Mouse (Mus musculus): ENCODE data around the gene Phf20. TPM values are rescaled to one million over a fixed set of nuclear protein-coding genes. Genes with fewer than 3 reads are reported as not detected.
"Not testable (repeated sequence)": the region's sequence is repeated elsewhere in the genome, so short reads cannot be mapped to it uniquely, and the experiment has no call there.

The Phf20 gene
- total RNA-seq (2021): 10 to 100 TPM; 22.8 to 24.8 TPM
- long read RNA-seq, experiment 1, full-length matches to known transcripts: 3 of 9 reads
- long read RNA-seq, experiment 1, partial matches to known transcripts: 6 of 9 reads
- long read RNA-seq, experiment 1, other reads (novel, unspliced or antisense): 0 of 9 reads
- long read RNA-seq, experiment 2, partial matches to known transcripts: 1 of 2 reads
- long read RNA-seq, experiment 2, other reads (novel, unspliced or antisense): 1 of 2 reads

DNA sequence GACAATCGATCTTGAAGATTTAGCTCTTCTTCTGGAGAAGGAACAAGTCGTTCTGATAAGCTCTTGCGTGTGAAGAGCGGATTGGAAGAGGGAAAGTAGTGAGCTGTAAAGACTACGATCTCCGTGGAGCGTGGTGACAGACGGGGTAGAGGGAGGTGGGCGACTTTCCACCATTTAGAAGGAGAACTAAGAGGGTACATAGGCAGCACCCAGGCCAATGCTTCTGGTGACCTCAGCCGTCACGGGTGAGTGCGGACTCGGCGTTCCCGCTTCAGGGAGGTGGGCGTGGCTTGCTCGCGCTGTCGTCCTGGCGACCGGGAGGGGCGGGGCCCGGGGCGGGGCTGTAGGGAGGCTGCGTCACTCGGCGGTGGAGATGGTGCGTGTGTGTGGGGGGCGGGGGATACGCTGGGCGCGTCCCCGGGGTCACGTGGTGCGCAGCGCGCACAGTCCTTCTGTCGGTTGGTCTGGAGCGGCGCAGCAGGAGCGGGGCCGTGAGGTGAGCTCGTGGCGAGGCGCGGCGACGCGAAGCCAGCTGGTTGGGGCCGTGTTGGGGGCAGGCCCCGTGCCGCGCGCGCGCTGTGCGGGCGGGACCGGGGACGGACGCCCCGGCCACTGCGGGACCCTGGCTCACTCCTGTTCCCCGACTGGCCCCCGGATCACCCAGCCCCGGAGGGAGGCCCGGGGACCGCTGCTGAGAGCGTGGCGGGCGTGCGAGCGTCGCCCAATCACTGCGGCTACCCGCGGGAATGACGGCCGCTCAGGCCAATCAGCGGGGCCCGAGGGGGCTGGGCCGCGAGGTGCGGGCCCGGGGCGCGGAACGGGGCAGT lies at the start of gene Phf20:
Gene Phf20, plus strand, starts transcription at position 165 of the 827 bp plus-strand sequence.
- peak; percentile 98 to 99 for DNase-seq

DNA sequence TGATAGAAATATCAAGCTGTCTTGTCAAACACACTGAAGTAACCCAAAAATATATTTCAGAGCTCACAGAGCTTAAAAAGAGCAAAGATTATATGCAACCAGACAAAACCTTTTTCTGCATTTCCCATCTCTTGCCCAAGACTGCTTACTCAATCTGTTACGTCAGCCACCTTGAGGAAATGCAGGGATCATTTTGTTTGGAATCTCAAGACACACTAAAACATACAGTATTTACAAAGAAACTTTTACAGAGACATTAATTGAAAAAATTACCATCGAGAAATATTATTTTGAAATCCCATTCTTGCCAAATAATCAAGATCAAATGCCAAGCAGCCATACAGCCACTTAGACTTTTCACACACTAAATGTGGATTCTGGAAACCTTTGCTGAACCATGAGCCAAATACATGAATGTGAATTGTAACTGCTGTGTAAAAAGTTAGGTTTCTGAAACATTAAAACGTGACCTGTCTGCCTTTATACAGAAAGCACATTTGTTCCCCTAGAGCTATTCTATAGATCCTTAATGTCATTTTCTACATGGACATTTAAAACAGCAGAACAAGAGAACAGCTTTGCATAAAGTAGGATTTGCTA lies 48.9 kb upstream of the Phf20 start:
- DNase-seq: no peak

DNA sequence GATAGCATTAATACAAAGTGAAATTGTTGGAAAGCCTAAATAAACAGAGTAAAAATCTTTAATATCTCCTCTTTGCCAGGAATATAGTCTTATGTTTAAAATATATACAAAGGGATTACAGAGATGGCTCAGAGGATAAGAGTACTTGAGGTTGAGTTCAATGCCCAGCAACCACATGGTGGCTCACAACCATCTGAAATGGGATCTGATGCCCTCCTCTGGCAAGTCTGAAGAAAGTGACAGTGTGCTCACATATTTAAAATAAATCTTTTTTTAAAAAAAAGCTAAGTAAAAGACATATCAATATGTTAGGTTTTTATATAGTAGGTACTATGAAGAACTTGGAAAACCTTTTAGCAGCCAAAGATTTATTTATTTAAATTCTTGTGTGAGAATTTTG lies 44.7 kb upstream of the Phf20 start:
- DNase-seq: no peak

DNA sequence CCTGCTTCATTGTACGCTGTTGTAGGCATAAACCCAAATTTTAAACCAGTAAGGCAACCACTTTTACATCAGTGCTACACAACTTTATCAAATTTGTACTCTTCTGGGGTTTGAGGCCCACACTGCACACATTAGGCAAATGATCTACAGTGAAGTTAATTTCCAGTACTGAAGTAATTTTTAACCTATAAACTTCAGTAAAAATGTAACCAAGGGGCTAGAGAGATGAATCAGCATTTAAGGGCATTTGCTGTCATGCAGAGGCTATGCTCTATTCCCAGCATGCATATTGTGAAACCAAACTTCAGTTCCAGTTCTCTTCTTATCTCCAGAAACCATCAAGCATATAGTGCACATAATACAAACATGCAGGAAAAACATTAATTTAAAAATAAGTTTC lies 30.8 kb upstream of the Phf20 start:
- DNase-seq: no peak

DNA sequence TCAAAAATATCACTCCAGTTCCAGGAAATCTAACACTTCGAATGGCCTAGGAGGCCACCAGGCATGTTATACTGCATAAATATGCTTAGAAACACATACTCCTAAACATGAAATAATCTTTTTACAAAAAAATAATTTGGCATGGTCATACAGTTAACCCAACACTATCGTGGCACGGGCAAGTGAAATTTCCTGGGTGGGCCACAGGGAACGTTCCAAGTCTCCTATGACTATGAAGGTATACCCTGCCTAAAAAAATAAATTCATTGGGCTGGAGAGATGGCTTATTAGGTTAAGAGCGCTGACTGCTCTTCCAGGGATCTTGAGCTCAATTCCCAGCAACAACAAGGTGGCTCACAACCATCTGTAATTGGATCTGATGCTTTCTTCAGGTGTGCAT lies 29.7 kb upstream of the Phf20 start:
- DNase-seq: no peak

DNA sequence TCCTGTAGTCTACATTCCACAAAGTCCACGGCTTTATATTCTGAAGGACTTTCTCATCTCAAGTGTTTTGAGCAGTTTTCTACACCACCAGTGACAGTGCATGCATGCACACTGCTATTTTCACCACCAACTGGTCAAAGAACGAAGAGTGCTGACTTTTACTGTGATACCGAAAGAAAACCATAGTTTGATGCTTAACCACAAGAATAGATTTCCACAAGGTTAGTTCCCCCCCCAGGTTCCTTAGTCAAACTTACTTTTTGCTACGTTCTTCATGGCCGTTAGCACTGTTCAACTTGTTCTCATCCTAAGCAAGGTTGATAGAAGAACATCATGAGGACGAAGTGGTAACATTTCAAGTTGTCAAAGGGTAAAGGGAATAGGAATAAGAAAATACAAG lies 19.2 kb upstream of the Phf20 start:
- no peak for DNase-seq

DNA sequence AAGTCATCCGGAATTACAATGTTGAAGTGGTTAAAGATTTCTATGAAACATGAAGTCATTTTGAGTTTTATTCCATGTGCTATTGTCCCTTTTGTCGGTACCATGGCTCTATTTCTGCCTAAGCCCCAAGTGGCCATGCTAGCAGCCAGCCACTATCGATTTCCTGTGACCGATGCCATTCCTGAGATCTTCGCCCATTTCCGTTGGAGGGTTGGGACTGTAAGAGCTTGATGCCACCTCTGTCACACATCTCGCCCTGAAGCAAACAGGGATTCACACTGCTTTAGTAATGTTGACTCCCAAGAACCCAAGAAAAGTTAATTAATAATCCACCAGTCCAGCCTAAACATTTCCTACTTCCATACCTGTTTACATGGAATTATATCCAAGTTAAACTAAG lies 18.6 kb upstream of the Phf20 start:
- DNase-seq: no peak

DNA sequence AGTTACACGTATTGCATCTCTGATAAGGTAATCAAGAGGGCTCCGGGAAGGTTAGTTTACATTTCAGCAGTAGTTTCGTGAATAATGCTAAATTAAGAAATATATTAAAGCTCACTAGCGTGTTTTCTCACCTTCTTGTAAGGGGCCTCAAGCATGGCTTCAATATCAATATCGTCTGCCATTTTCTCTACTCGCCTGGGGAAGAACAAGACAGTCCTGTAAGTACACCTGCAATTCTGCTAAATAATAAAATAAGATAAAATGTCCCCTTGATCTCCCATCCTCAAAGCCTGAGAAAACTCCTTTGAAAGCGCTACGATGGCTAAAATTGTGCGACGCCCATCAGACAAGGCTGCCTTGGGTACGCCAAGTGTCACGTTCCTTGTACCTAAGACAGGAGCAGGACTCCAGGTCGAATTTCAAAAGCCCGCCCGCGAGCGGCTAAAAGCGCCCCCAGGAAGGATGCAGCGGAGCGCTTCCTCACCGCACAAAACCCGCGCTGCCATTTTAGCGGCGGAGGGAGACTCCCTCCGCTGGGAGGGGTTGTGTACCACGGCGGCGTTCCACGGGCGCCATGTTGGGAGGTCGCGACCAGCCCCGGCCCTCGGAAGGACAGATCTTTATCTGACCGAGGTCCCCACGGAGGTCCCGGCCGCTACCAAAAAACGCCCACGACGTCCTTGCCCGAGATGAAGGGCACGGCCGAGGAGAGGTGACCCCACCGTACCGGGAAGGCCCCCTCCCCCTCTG lies 17.0 kb upstream of the Phf20 start:
- DNase-seq: peak; percentile 83 to 84

DNA sequence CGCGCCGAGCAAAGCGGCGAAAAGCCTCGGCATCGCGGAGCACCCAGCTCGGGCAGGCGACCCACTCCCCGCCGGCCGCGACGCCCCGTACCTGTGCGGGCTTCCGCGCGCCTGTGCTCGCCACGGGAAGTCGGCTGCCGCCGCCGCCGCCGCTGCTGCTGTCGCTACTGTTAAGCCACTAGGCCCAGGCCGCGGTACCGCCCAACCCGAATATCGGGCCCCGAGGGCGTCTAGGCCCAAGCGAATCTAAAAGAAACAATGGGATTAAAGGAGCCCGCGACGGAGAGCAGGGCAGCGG lies 16.5 kb upstream of the Phf20 start:
- DNase-seq: no peak

DNA sequence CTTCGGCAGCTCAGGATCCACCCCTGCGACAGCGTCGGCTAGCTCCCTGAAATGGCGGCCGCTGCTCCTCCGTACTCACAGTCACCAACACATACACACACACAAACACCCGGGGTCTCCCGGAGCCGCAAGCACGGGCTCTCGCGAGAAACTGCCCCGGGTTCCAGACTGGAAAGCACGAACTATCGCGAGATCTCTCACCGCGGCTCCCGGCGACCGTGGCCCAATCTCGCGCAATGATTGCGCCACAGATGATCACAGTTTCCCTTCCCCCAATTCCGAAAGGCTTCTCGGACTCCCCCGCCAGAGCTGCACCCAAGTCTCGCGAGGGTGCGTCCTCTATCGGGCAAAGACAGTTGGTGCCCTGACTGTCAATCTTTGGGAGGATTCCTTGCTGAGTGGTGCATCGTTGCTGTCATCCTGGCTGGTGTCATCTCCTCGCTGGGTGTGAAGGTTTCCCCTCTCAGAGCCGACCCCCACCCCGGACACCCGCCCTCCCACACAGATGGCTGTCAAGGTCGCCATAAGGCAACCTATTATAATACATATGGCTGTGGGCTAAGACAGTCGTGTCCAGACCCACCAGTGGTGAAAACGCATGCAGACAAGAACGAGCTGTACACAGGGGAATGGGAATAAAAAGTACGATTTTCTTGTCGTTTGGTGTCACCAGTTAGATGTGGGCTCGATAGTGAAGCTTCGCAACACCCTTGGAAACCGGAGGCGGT lies 16.0 kb upstream of the Phf20 start, which contains the start of gene Rbm39:
Gene Rbm39, minus strand, starts transcription at position 145 of the 728 bp plus-strand sequence.
- peak; percentile 100 for DNase-seq

DNA sequence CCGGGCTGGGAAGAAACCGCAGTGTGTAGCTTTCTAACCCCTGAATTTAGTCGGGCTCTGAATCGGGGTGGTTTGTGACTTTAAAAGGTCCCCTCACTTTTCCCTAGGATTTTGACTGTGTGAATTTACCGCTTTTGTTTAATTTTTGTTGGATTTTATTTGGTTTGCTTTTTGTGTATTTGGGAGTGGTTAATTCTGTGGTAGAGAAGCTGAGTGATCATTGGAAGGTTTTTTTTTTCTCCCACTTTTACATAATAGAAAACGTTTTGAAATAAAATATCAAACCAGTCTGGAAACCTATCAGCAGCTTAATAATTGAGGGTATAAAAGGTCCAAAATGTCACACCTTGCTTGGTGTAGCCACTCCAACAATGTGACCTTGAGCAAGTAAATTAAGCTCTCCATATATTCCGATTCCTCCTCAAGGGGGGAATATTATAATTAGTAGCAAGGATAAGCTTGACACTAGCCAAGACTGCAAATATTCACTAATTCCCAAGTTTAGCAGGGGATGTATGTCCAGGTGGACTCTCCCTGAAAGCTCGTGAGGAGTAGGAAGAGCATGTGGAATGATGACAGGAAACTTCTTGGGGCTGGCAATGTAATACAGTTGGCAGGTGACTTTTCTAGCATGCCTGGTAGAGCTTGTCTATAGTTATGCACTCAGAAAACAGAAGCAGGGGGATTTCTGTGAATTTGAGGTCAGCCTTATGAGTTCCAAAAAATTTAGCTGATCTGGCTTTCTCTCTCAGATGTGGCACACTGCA lies 15.3 kb upstream of the Phf20 start:
- DNase-seq: peak in 1 of 2 experiments; percentile 40

DNA sequence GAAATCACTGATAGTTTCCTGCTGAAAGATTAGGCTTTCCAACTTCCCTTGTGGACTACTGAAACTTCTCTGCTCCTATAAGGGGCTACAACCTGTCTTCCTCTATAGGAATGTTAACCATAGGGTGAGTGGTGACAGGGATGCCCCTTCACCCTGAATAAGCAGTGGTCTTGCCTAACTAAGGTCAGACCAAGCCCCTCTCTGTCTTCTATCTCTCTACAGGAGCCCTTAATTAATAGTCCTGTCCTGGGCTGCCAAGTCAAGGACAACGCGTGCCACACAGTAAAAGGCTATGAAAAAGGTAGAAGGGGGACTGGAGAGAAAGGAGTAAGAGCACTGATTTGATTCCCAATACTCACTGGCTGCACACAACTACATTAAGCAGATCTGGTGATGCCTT lies 14.7 kb upstream of the Phf20 start:
- no peak for DNase-seq

DNA sequence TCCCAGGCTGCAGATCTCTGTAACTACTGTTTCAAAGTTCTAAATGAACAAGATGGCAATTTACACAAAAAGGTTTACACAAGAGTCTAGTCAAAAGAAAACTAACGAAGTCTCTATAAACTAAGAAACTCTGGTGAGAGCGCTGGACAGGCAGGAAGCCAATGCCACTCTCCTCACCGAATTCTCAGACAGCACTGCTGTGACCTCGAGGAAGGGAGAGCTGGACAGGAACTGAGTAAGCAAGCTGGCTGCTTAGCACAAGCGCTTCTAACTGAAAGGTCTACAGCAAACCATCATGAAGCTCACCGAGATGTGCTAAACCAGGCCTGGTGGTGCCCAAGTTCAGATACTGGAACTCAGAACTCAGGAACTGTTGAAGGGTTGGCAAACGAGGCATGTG lies 7.0 kb upstream of the Phf20 start:
- not testable (repeated sequence) for DNase-seq

DNA sequence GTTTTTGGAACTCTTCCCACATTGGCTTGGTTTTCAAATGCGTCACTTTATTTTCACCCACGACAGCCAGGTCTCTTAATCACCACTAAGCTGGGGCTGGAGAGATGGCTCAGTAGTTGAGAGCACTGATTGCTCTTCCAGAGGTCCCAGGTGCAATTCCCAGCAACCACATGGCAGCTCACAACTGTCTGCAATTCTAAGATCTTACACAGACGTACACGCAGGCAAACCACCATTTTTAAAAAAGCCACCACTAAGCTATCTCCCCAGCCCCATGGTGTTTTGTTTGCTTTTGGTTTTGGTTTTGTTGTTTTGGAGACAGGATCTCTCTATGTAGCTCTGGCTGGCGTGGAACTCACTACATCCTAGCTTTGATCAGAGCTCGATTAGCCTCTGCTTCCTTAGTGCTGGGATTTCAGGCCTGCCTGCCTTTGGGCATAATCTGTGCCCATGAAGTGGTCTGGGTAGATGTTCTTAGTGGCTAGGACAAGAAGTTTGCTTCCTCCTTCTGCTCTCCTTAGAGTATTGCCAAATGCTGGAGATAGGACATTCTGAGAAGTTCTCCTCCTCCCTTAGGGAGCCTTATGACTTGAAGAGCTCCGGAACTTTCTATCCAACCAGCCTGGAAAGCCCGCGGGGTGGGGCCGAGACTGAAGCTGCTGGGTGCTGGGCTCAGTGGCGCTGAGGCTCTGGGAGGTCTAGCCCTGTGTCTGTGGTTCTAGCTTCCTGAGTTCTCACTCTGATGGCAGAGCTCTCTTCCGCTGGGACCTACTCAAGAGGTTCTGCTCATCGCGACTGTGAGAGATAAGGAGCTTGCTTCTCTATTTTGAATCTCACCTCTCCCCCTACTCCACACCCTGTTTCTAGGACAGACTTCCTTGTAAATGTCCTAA lies 6.0 kb upstream of the Phf20 start:
- peak; percentile 48 to 73 for DNase-seq

DNA sequence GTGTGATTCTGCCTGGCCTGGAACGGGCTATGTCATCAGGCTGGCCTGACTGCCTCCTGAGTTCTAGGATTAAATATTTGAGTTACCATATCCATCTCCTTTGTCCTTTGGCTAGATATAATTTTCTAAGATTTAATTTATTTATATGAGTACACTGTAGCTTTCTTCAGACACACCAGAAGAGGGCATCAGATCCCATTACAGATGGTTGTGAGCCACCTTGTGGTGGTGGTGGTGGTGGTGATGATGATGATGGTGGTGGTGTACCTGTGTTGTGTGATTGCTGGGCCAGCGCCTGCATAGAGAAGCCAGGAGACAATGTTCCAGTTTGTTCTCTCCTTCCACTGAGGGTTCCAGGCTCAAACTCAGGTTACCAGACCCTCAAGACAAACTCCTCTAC lies 4.7 kb upstream of the Phf20 start:
- DNase-seq: no peak

DNA sequence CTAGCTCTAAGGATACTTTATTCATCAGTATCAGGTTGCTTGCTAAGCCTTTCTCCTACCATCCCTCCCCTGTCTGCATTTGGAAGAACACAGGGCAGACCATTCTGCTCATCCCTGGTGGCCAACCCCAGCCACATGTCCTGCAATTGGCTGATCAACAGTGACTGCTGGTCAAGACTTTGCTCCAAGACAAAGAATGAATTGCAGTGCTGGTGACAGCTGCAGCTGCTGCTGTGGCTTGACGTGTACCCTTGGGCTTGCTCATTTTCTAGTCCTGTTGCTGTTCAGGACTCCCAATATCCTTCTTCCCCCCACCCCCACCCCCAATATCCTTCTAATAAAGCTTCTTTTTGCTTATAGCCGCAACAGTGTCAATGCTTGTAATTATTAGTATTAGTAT lies 4.2 kb upstream of the Phf20 start:
- no peak for DNase-seq

DNA sequence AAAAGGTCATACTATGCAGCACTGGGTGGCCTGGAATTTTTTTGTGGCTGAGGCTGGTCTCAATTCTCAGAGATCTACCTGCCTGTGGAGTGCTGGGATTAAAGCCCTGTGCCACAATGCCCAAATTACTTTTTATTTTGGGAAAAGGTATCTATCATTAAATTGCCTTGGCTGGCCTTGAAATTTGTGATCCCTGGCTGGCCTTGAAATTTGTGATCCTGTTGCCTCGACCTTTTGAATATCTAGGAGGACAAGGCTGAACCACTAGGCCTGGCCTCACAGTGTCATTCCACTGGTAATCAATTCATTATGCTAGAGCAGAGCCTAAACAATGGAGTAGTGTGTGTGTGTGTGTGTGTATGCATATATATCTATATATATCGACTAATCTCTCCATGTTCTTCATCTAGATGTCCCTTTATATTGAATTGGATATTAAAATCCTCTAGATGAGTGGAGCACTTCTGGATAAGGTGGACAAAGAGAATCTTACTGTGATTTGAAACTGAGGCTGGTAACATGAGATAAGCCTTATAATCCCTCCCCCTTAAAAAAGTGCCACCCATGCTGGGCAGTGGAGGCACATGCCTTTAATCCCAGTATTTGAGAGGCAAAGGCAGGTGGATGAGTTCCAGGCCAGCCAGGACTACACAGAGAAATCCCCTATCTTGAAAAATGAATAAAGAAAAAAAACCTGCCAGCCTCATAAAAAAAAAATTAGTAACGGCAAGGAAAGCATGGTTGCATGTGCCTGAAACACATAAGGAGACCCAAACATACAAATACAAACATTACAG lies 3.0 kb upstream of the Phf20 start:
- no peak for DNase-seq

DNA sequence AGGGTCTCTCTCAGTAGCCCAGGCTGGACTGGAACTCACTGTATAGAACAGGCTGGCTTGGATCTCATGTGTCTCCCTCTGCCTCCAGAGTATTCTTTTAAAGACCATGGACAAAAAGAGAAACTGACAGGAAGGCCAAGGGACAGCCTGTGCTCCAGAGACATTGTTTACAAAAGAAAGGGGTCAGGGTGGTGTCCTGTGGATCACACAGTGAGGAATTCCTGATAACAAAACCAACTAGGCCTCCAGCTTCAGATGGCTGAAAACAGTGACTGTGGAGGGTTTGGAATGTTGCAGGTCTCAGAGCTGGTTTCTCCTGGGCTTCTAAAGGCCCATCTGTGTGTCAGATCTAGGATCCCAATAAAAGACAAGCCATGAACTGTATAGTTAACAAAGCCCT lies 1.7 kb upstream of the Phf20 start:
- peak; percentile 50 to 70 for DNase-seq

DNA sequence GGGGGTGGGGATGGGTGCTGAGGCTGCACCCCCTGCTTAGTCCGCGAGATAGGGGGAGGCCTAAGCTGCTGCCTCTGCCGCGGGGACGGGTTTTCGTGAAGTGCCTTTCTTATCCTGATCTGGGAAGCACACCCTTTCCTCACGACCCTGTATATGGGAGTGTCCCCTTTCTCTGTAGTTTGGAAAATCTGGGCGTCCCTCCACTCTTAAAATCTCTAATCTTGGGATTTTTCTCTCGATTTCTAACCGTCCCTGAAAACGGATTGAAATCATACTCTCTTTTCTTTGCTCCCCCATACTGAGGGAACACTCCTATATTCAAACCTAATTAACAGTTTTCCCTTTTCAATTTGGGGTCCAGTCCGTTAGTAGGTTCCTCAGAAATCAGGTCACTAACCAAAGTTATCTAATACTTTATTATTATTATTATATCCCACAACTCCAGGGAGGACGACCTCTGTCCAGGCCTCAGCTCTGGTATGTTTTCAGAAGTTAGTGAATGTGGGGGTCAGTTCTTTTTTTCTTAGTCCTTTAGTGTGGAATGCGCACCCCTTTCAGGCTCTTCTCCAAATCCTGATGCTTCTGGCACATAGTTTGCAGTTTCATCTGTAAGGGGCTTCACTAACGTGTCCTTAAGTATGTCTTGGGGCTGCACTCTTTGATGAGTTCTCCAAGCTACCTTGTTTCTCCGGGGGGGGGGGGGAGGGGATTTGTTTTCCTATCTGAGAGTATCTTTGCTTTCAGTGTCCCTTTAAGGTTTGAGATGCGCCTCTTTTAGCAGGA lies 1.1 kb downstream of the Phf20 start:
- no peak for DNase-seq
